Mouse (Mus musculus) kidney, postnatal 14 days (tissue): ENCODE measurements at regions not wholly inside any gene's neighbourhood (a gene's known extent, or its start where the extent isn't known, plus 50 kb on each side); places are given as distances from the start of the nearest gene placed in this dataset.
A peak's percentile ranks its signal among the peaks of the same experiment; 100 is the strongest.

Source experiments
- DNase-seq: peaks from one replicate; pipeline ENCODE4 v3.0.0; 2022; ENCODE audit warnings: mixed read lengths

GRCm38 (mm10) chr14:54185265-54185830 lies 68.6 kb downstream of the Dad1 start:
- DNase-seq, result no peak

- DNase-seq, result peak; percentile 21
Observed at GRCm38 (mm10) chr14:54183873-54184272, 70.0 kb downstream of the Dad1 start.

GRCm38 (mm10) chr14:54182838-54183237 lies 71.1 kb downstream of the Dad1 start:
- DNase-seq, result no peak

- no peak for DNase-seq
Observed at GRCm38 (mm10) chr14:54181306-54181705, 72.6 kb downstream of the Dad1 start.

- DNase-seq, result no peak
Observed at GRCm38 (mm10) chr14:54180754-54181153, 73.2 kb downstream of the Dad1 start.

GRCm38 (mm10) chr14:54180271-54180670 lies 73.6 kb downstream of the Dad1 start:
- no peak for DNase-seq

GRCm38 (mm10) chr14:54178856-54179255 lies 75.0 kb downstream of the Dad1 start:
- DNase-seq, result no peak

GRCm38 (mm10) chr14:54176469-54176868 lies 77.4 kb downstream of the Dad1 start:
- DNase-seq, result no peak

GRCm38 (mm10) chr14:54175476-54175875 lies 78.4 kb downstream of the Dad1 start:
- no peak for DNase-seq

GRCm38 (mm10) chr14:54173316-54173715 lies 80.6 kb downstream of the Dad1 start:
- DNase-seq, result peak; percentile 66

GRCm38 (mm10) chr14:54169254-54169653 lies 84.7 kb downstream of the Dad1 start:
- no peak for DNase-seq

- no peak for DNase-seq
Observed at GRCm38 (mm10) chr14:54168414-54168931, 85.4 kb downstream of the Dad1 start.

- DNase-seq, result no peak
Observed at GRCm38 (mm10) chr14:54166057-54166456, 87.8 kb downstream of the Dad1 start.

GRCm38 (mm10) chr14:54164874-54165273 lies 89.0 kb downstream of the Dad1 start:
- no peak for DNase-seq

- DNase-seq, result peak; percentile 17
Observed at GRCm38 (mm10) chr14:54161916-54162315, 92.0 kb downstream of the Dad1 start.

GRCm38 (mm10) chr14:54161206-54161605 lies 92.7 kb downstream of the Dad1 start:
- DNase-seq, result no peak

GRCm38 (mm10) chr14:54159816-54160215 lies 94.1 kb downstream of the Dad1 start:
- DNase-seq, result no peak

GRCm38 (mm10) chr14:54158214-54158965 lies 95.5 kb downstream of the Dad1 start:
- DNase-seq, result no peak

GRCm38 (mm10) chr14:54156536-54156935 lies 97.4 kb downstream of the Dad1 start:
- no peak for DNase-seq

GRCm38 (mm10) chr14:54152485-54153235 lies 101.2 kb downstream of the Dad1 start:
- peak; percentile 76 for DNase-seq

- DNase-seq, result no peak
Observed at GRCm38 (mm10) chr14:54151921-54152320, 102.0 kb downstream of the Dad1 start.

GRCm38 (mm10) chr14:54151272-54151671 lies 102.6 kb downstream of the Dad1 start:
- no peak for DNase-seq

GRCm38 (mm10) chr14:54150221-54150620 lies 103.7 kb downstream of the Dad1 start:
- no peak for DNase-seq

- DNase-seq, result no peak
Observed at GRCm38 (mm10) chr14:54148626-54149025, 105.3 kb downstream of the Dad1 start.
